Mouse (Mus musculus) hindbrain, embryonic 14.5 days (tissue): Measurements from ENCODE around the gene Rnf19b. TPM values are rescaled to one million over a fixed set of nuclear protein-coding genes. Genes with fewer than 3 reads are reported as not detected.

ENCODE experiments used
- ATAC-seq: fragments of 200-750 bp; cut with Nextera tagmentation; 2 replicates; pipeline ENCODE4 v1.8.0; 2017; ENCODE audit warnings: moderate number of reproducible peaks, mild to moderate bottlenecking, moderate TSS enrichment, moderate library complexity; ENCODE audit not compliant: low FRiP score
- DNase-seq: peaks from one replicate; pipeline ENCODE4 v3.0.0-alpha.2; 2015; ENCODE audit warnings: low spot score
- H3K27ac ChIP-seq: fragments of 300-500 bp; sonication (generic); 2 replicates; pipeline ENCODE4 v1.5.1; 2014; ENCODE audit warnings: mild to moderate bottlenecking, moderate library complexity
- H3K27me3 ChIP-seq: fragments of 300-500 bp; sonication (generic); 2 replicates; pipeline ENCODE4 v1.6.1; 2014; ENCODE audit warnings: mild to moderate bottlenecking, low read length, mixed read lengths; ENCODE audit not compliant: control insufficient read depth, insufficient read depth
- H3K36me3 ChIP-seq: fragments of 300-500 bp; sonication (generic); replicated peaks from 2 replicates; pipeline ENCODE4 v1.6.1; 2014; ENCODE audit not compliant: control insufficient read depth, insufficient read depth
- H3K4me1 ChIP-seq: fragments of 300-500 bp; sonication (generic); replicated peaks from 2 replicates; pipeline ENCODE4 v1.6.1; 2014; ENCODE audit warnings: antibody characterized with exemption, low read length, mixed read lengths; ENCODE audit not compliant: control insufficient read depth, insufficient read depth
- H3K4me2 ChIP-seq: fragments of 300-500 bp; sonication (generic); replicated peaks from 2 replicates; pipeline ENCODE4 v1.6.1; 2014; ENCODE audit warnings: mild to moderate bottlenecking, moderate library complexity
- H3K4me3 ChIP-seq: fragments of 300-500 bp; sonication (generic); replicated peaks from 2 replicates; pipeline ENCODE4 v1.5.1; 2014; ENCODE audit warnings: mild to moderate bottlenecking, low read length
- H3K9ac ChIP-seq: fragments of 300-500 bp; sonication (generic); 2 replicates; pipeline ENCODE4 v1.6.1; 2014
- H3K9me3 ChIP-seq: fragments of 300-500 bp; sonication (generic); 2 replicates; pipeline ENCODE4 v1.6.1; 2016; ENCODE audit warnings: low read length; ENCODE audit not compliant: control insufficient read depth
- WGBS: fragments of 180-500 bp; shearing (Covaris S2); extraction: QIAGEN DNeasy Blood & Tissue Kit; methylation state at CpG from one replicate; pipeline ENCODE4 v1.1.7; 2014; 5-methylcytosine and 5-hydroxymethylcytosine counted together
- polyA plus RNA-seq: library from polyadenylated mRNA; unstranded; fragments of >200 nt; fragmentation: Nextera tagmentation; extraction: Ambion mirVana; gene quantifications from 2 replicates; pipeline ENCODE4 v1.2.1, GENCODE M21; 2014

Rnf19b gene
- polyA plus RNA-seq, 1 experiment from 2014 or later, result 35.5 TPM

DNA sequence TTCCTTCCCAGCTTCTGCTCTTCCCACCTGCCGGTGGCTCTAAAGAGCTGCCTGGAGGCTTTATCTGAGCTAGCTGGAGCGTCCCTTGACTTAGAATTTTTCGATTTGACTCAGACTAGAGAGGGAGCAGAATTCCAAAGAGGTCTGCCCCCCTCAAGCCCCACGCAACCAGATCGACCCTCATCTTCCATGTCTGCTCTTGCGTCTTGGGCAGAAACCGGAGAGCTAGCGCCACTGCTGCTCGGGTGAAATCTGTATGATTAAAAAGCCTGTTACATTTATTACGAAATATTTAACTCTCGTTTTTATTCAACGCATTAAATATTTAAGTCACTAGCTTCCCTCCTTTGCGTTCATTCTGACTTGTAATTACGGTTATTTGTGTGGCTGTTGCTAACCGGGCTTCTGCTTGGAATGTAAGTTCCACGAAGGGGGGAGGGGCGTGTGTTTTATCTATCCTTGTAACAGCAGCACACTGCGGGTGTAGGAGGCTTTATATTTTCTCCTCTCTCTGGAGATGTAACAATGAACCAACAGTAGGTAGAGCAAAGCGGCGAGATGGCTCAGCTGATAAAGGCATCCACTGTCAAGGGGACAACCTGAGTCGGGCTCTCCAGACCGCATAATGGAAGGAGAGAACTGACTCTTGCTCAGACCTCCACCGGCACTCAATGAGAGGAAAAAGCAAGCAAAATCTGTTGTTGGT is 8.6 kb upstream of the Rnf19b start:
- DNase-seq, result peak; percentile 72
- H3K4me2 ChIP-seq, result peak overlapping the region; percentile 70
- H3K36me3 ChIP-seq, result no peaks in the 10 kb centered on the region
- H3K27me3 ChIP-seq, result peaks cover 14% of the 10 kb centered on the region
- WGBS, result 3% methylated on average over 23 of the region's 23 CpGs
- no peak; the same call in 1 of the 2 replicates for ATAC-seq
- peak overlapping the region; percentile 98 for H3K27ac ChIP-seq
- peaks cover 21% of the 10 kb centered on the region for H3K4me1 ChIP-seq
- H3K4me3 ChIP-seq, result peak overlapping the region; percentile 41
- H3K9ac ChIP-seq, result peak overlapping the region; percentile 72
- H3K9me3 ChIP-seq, result no peaks in the 10 kb centered on the region

DNA sequence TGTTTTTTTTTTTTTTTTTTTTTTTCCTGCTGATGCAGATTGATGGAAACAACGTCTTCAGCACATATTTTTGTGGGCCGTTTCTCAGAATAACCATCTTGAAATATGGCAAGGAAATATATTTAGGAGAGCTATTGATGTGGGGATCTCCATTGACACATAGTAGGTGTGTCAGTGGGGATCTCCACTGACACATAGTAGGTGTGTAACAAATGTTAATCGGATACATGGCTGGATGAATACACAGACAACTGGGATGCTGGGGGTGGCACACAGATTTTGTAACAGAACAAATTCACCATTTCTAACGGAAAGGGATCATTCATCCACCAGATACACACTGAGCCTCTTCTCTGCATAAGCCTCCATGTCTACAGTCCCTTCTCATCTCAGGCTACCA is 7.7 kb upstream of the Rnf19b start:
- ATAC-seq (no peak), DNase-seq (no peak)
- no peaks in the 10 kb centered on the region for H3K36me3 ChIP-seq
- H3K9me3 ChIP-seq, result no peaks in the 10 kb centered on the region
- H3K9ac ChIP-seq, result no peak overlapping the region; the same call in 1 of the 2 replicates
- H3K4me1 ChIP-seq, result peaks cover 21% of the 10 kb centered on the region
- WGBS, result 70% methylated on average over 4 of the region's 4 CpGs
- peaks cover 14% of the 10 kb centered on the region for H3K27me3 ChIP-seq
- peak overlapping the region; percentile 98 for H3K27ac ChIP-seq
- peak overlapping the region; percentile 70 for H3K4me2 ChIP-seq
- no peak overlapping the region for H3K4me3 ChIP-seq

DNA sequence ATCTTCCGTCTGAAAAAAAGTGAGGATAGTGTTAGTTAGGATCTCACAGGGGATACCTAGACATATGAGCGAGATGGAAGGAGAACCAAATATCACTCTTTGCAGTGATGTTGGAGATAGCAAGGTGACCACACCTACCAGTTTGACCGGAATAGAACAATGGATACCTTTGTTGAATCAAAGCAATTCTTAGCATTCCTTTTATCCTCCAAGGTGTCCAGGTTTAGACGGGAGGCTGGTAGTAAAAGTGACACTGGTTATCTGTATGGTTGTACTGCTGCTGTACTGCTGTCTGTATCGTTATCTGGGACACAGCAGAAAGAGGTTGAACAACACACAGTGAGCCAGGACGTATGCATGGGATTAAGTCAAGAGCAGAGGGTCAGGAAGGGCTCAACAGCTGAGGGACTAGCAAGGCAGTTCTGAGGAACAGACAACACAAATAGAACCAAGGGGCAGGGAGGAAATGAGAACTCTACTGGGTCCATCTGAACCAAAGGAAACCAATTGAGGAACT is 7.1 kb upstream of the Rnf19b start:
- DNase-seq (no peak), ATAC-seq (no peak)
- WGBS, result 79% methylated on average over 6 of the region's 6 CpGs
- Histone ChIP-seq H3K27ac (no peak overlapping the region), H3K9ac (no peak overlapping the region), H3K27me3 (peaks cover 11% of the 10 kb centered on the region), H3K36me3 (no peaks in the 10 kb centered on the region), H3K4me1 (peaks cover 21% of the 10 kb centered on the region), H3K4me2 (no peak overlapping the region), H3K4me3 (no peak overlapping the region), H3K9me3 (no peaks in the 10 kb centered on the region)

DNA sequence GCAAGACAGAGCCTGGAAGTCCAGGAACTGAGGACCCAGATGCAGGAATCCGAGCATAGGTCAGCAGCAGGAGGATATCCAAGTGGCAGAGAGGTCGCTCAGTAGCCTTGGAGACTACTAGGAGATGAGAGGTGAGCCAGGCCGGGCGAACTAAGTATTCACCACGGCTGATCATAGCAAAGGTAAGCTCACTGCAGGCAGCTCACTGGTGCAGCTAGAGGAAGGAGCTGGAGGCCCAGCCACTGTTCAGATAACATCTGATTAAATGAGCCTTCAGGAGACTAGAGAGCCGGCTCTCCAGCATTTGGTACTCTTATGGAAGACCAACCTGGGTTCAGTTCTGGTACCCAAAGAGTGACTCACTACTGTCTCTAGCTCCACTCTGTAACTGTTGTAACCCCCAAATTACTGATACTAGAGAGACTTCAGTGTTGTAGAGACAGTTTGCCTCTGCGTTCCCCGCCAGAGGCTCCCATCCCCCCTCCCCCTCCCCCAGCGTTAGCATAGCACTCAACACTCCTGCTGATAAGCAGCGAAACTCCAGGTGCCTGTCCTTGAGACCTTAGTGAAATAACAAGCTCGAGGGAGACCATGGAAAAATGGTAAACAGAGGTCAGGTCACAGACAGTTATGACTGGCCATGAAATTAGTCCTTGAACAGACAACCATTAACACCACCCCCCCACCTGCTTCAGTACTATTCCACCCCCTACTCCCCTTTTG is 6.4 kb upstream of the Rnf19b start:
- Histone ChIP-seq H3K4me1 (peaks cover 21% of the 10 kb centered on the region), H3K9ac (no peak overlapping the region), H3K36me3 (no peaks in the 10 kb centered on the region), H3K4me3 (no peak overlapping the region), H3K4me2 (no peak overlapping the region), H3K9me3 (no peaks in the 10 kb centered on the region), H3K27me3 (peaks cover 5% of the 10 kb centered on the region; the same call in 1 of the 2 replicates), H3K27ac (no peak overlapping the region)
- 35% methylated on average over 11 of the region's 11 CpGs for WGBS
- ATAC-seq (no peak), DNase-seq (no peak)

DNA sequence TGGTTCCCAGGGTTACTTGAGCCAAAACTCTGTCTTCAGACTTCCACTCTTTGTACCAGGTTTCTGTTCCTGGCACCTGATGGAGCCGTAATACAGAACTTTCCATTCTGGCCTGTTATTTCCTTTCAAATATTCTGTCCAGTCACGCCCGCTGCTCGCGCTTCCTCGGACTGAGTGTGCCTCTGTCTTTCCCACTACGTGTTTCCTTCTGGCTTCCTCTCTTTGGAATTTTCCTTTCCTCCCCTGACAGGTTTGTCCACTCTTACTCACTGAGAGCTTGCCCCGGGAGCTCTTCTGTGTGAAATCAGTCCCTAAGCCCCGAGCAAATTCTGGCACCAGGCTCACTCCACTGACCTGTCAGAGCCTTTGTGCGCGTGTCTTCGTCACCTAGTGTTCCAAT is 3.3 kb upstream of the Rnf19b start:
- Histone ChIP-seq H3K9me3 (no peaks in the 10 kb centered on the region), H3K9ac (no peak overlapping the region), H3K36me3 (no peaks in the 10 kb centered on the region), H3K4me2 (no peak overlapping the region), H3K4me3 (no peak overlapping the region), H3K4me1 (peaks cover 13% of the 10 kb centered on the region), H3K27ac (no peak overlapping the region), H3K27me3 (peaks cover 4% of the 10 kb centered on the region; the same call in 1 of the 2 replicates)
- no peak for ATAC-seq
- WGBS, result 90% methylated on average over 12 of the region's 12 CpGs
- no peak for DNase-seq

DNA sequence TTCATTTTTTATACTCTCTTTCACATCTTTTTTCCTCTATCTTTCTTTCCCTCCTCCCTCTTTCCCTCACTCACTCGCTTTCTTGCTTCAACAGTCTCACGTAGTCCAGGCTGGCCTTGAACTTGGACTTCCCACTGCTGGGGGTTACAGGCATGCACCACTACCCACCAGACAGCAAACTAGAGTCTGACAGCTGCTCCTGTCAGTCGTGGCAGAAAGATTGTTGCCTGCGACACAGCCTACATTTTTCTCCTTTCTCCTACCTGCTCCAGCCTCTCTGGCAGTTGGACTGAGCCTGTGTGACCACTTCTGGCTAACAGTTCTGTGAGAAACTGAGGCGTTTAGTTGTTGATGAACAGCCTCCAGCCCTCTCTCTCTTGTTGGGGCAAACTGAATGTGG is 2.5 kb upstream of the Rnf19b start:
- DNase-seq (no peak), ATAC-seq (no peak)
- Histone ChIP-seq H3K27me3 (peaks cover 4% of the 10 kb centered on the region; the same call in 1 of the 2 replicates), H3K4me2 (no peak overlapping the region), H3K4me1 (peaks cover 14% of the 10 kb centered on the region), H3K9me3 (no peaks in the 10 kb centered on the region), H3K27ac (no peak overlapping the region), H3K4me3 (no peak overlapping the region), H3K36me3 (no peaks in the 10 kb centered on the region), H3K9ac (no peak overlapping the region)
- 86% methylated on average over 5 of the region's 5 CpGs for WGBS

DNA sequence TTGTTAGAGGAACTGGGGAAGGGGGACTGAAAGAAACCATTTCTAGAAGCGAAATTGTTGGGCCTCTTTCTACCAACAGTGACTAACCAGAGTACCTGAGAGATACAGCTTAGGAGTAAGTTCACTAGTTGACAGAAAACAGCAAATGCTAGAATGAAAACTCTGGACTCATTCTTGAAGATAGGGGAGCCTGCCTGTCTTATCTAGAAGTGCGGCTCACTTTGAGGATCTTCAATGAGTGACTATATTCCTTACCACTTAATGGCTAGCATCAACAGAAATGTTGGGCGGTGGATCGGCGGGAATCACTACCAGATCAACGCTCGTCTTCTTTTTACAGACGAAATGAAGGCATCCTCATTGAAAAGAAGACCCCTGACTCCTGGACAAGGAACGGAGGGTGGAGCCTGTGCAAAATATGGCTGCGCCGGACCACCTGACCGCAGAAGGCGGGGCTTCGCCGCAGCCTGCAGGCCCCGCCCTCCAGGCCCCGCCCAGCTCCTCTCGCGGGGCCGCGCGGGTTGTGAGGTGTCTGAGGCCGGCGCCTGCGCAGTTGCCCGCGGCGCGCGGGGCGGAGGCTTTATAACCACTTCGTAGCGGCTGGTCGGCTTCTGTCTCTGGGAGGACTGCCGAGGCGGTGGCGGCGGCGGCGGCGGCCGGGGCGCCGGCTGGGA is 401 bp upstream of the Rnf19b start:
- no peaks in the 10 kb centered on the region for H3K36me3 ChIP-seq
- peak overlapping the region; percentile 94 for H3K9ac ChIP-seq
- H3K9me3 ChIP-seq, result no peaks in the 10 kb centered on the region
- H3K27me3 ChIP-seq, result no peaks in the 10 kb centered on the region
- ATAC-seq (peak; percentile 95), DNase-seq (peak; percentile 99)
- H3K4me3 ChIP-seq, result peak overlapping the region; percentile 92
- H3K4me1 ChIP-seq, result peaks cover 25% of the 10 kb centered on the region
- H3K4me2 ChIP-seq, result peak overlapping the region; percentile 84
- 4% methylated on average over 37 of the region's 44 CpGs for WGBS
- H3K27ac ChIP-seq, result peak overlapping the region; percentile 96

DNA sequence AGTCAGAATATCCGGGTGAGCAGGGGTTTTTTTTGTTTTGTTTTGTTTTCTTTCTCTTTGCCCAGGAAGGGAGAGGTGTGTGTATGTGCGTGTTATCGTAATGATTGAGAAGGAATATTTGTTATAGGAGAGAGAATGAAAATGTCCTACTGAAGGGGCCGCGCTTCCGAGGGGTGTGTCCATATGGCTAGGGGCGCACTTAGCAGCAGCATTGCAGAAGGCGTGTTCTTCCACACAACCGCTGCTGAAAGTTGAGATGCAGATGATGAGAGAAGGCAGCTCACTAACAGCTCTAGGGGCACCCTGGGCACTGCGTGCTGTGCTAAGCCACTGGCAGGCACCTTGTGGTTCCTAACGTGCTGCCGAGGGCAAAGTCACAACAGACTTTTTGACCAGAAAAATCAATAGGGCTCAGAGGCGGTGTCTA is 1.1 kb downstream of the Rnf19b start:
- H3K27ac ChIP-seq, result peak overlapping the region; percentile 96
- peaks cover 25% of the 10 kb centered on the region for H3K4me1 ChIP-seq
- no peaks in the 10 kb centered on the region for H3K27me3 ChIP-seq
- H3K9me3 ChIP-seq, result no peaks in the 10 kb centered on the region
- ATAC-seq, result no peak
- peak overlapping the region; percentile 94 for H3K9ac ChIP-seq
- H3K36me3 ChIP-seq, result no peaks in the 10 kb centered on the region
- peak overlapping the region; percentile 92 for H3K4me3 ChIP-seq
- peak overlapping the region; percentile 84 for H3K4me2 ChIP-seq
- peak; percentile 50 for DNase-seq
- WGBS, result 2% methylated on average over 13 of the region's 13 CpGs

DNA sequence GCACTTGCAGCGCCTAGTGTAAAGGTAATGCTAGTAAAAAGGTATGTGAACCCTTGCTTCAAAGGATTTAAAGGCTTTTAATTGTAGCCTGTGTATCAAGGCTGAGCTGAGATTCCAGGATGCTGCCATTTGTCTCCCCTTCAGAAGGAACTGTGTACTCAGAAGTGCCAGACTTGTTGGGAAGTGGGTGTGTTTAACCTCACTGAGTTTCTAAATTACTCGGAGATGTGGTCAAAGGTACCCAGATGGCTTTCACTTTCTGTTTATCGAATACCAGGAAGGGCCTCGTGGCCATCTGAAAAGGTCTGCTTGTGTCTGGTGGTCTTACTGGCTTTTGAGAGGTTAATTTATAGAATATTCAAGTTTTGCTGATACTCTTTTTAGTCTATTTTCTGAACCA is 1.9 kb downstream of the Rnf19b start:
- H3K27ac ChIP-seq, result no peak overlapping the region
- H3K36me3 ChIP-seq, result no peaks in the 10 kb centered on the region
- peak overlapping the region; percentile 84 for H3K4me2 ChIP-seq
- peak overlapping the region; percentile 92 for H3K4me3 ChIP-seq
- H3K4me1 ChIP-seq, result peaks cover 25% of the 10 kb centered on the region
- no peak for DNase-seq
- no peaks in the 10 kb centered on the region for H3K27me3 ChIP-seq
- H3K9me3 ChIP-seq, result no peaks in the 10 kb centered on the region
- whole genome bisulfite sequencing, result 63% methylated on average over 4 of the region's 4 CpGs
- no peak for ATAC-seq
- peak overlapping the region; percentile 94 for H3K9ac ChIP-seq
